Mouse (Mus musculus) brain, embryonic 14.5 days (tissue): ENCODE measurements around the gene Sds.

Experiments used
- CTCF ChIP-seq: fragments of 200-500 bp; IDR thresholded peaks from 2 replicates; pipeline ENCODE4 v1.5.1; 2012; ENCODE audit warnings: inconsistent platforms, mild to moderate bottlenecking, moderate library complexity, borderline replicate concordance; ENCODE audit not compliant: insufficient read depth, insufficient read length; ENCODE audit errors: extremely low read depth
- POLR2A ChIP-seq: fragments of 200-500 bp; IDR thresholded peaks from 2 replicates; pipeline ENCODE4 v1.6.1; 2012; ENCODE audit warnings: mild to moderate bottlenecking, inconsistent platforms, borderline replicate concordance; ENCODE audit not compliant: poor library complexity, insufficient read depth, insufficient read length, severe bottlenecking; ENCODE audit errors: extremely low read depth

DNA sequence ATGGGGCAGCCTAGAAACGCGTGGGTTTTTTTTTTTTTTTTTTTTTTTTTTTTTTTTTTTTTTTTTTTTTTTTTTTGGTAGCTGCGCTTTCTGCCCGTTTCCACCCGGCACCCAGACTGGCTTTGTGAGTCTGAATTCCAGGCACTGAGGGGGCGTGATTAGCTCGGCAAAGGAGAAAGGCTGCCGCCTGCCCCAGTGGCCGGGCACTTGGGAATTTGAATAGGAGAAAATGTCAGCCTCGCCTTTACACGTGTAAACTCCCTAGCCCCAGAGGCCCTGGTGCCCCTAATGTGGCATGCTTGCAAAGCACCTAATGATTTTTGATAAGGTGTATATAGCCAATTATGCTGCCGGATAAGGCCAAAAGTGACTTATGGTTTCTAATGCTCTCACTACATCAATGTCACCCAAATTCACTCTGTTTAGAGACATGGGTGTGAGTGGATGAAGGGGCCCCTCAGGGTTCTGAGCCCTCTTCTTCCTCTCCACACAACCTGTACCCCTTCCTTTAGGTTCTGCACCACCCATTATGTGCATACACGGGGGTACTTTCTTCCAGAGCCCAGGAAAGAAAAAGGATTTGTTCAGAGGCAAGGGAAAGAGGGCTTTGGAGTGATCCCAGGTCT is 43.1 kb upstream of the Sds start:
- TF ChIP-seq CTCF (no peak), POLR2A (no peak)
